Mouse (Mus musculus) CH12.LX (cell line): ENCODE data around the gene G6pc. TPM values are rescaled to one million over a fixed set of nuclear protein-coding genes. Genes with fewer than 3 reads are reported as not detected.

Experiments used
- DNase-seq: peaks from one replicate; pipeline ENCODE4 v3.0.0-alpha.2; 2013; ENCODE audit errors: extremely low read depth
- H3K27ac ChIP-seq: 2 replicates; pipeline ENCODE4 v1.5.1; 2012; ENCODE audit warnings: low read depth, mild to moderate bottlenecking, control low read depth, moderate library complexity; ENCODE audit not compliant: insufficient read depth
- H3K27me3 ChIP-seq: replicated peaks from 2 replicates; pipeline ENCODE3; 2012; ENCODE audit warnings: inconsistent platforms
- H3K36me3 ChIP-seq, 2 experiments: replicated peaks in 1 of 2; 2 replicates each; pipeline versions ENCODE3 to v1.6.1; 2012; ENCODE audit warnings: inconsistent platforms in 1 of 2, low read length in 1 of 2, mild to moderate bottlenecking in 1 of 2, mixed read lengths in 1 of 2, moderate library complexity in 1 of 2; ENCODE audit not compliant: control insufficient read depth in 1 of 2, insufficient read depth in 1 of 2
- H3K4me1 ChIP-seq, 2 experiments: 2 replicates each; pipeline ENCODE4 v1.6.1; 2012; ENCODE audit warnings: inconsistent platforms in 1 of 2, moderate library complexity in 1 of 2; ENCODE audit not compliant: insufficient read depth in 2 of 2, control insufficient read depth in 1 of 2
- H3K4me2 ChIP-seq: 2 replicates; pipeline ENCODE4 v1.6.1; 2012; ENCODE audit warnings: low read depth, mild to moderate bottlenecking, control low read depth; ENCODE audit not compliant: poor library complexity, insufficient read depth, severe bottlenecking
- H3K4me3 ChIP-seq, 3 experiments: fragments of 150-350 bp in 1 of 3; sonication (generic) in 1 of 3; replicated peaks in 1 of 3; 2 replicates each; pipeline versions ENCODE3 to v1.5.1; 2011 to 2012; ENCODE audit warnings: low read depth in 2 of 3, low read length in 2 of 3, mild to moderate bottlenecking in 2 of 3, moderate library complexity in 2 of 3, control low read depth in 1 of 3, improper control_type of control experiment in 1 of 3, inconsistent platforms in 1 of 3, mixed read lengths in 1 of 3; ENCODE audit not compliant: poor library complexity in 1 of 3
- H3K79me2 ChIP-seq: replicated peaks from 2 replicates; pipeline ENCODE4 v1.6.1; 2012; ENCODE audit warnings: mild to moderate bottlenecking, moderate library complexity; ENCODE audit not compliant: control insufficient read depth, poor library complexity, insufficient read depth, severe bottlenecking; ENCODE audit errors: extremely low read depth
- H3K9ac ChIP-seq: 2 replicates; pipeline ENCODE4 v1.6.1; 2012; ENCODE audit warnings: low read depth, mild to moderate bottlenecking, control low read depth, moderate library complexity; ENCODE audit not compliant: insufficient read depth
- H3K9me3 ChIP-seq: replicated peaks from 2 replicates; pipeline ENCODE3; 2012; ENCODE audit warnings: low read length, inconsistent platforms, mixed read lengths
- CTCF ChIP-seq, 2 experiments: IDR thresholded peaks in 1 of 2; conservative IDR thresholded peaks in 1 of 2; 2 replicates each; pipeline ENCODE4 v1.5.1; 2011 to 2012; ENCODE audit warnings: low read depth in 2 of 2, low read length in 2 of 2, improper control_type of control experiment in 1 of 2, inconsistent platforms in 1 of 2, mild to moderate bottlenecking in 1 of 2, moderate library complexity in 1 of 2
- IRF4 ChIP-seq: IDR thresholded peaks from 2 replicates; pipeline ENCODE4 v1.6.1; 2014; ENCODE audit warnings: low read depth, mild to moderate bottlenecking, inconsistent platforms, low read length, improper control_type of control experiment
- MAZ ChIP-seq: IDR thresholded peaks from 2 replicates; pipeline ENCODE4 v1.6.1; 2012; ENCODE audit warnings: low read depth, mild to moderate bottlenecking, inconsistent platforms, low read length, improper control_type of control experiment, moderate library complexity
- MXI1 ChIP-seq: IDR thresholded peaks from 2 replicates; pipeline ENCODE4 v1.6.1; 2011; ENCODE audit warnings: mild to moderate bottlenecking, low read depth, low read length, improper control_type of control experiment
- NELFE ChIP-seq: IDR thresholded peaks from 2 replicates; pipeline ENCODE4 v1.6.1; 2011; ENCODE audit warnings: low read depth, low read length, improper control_type of control experiment
- POLR2A ChIP-seq: IDR thresholded peaks from 2 replicates; pipeline ENCODE4 v1.6.1; 2011; ENCODE audit warnings: low read depth, mild to moderate bottlenecking, improper control_type of control experiment, low read length
- POLR2AphosphoS2 ChIP-seq: IDR thresholded peaks from 2 replicates; pipeline ENCODE4 v1.6.1; 2011; ENCODE audit warnings: low read depth, low read length, improper control_type of control experiment
- RCOR1 ChIP-seq: conservative IDR thresholded peaks from 2 replicates; pipeline ENCODE4 v1.6.1; 2012; ENCODE audit warnings: low read depth, mild to moderate bottlenecking, inconsistent platforms, low read length, improper control_type of control experiment
- SMC3 ChIP-seq: IDR thresholded peaks from 2 replicates; pipeline ENCODE4 v1.6.1; 2011; ENCODE audit warnings: low read depth, low read length, improper control_type of control experiment
- USF1 ChIP-seq: IDR thresholded peaks from 2 replicates; pipeline ENCODE4 v1.6.1; 2014; ENCODE audit warnings: low read depth, mild to moderate bottlenecking, inconsistent platforms, low read length, improper control_type of control experiment
- ZC3H11A ChIP-seq: IDR thresholded peaks from 2 replicates; pipeline ENCODE4 v1.6.1; 2012; ENCODE audit warnings: low read depth, mild to moderate bottlenecking, inconsistent platforms, low read length, improper control_type of control experiment
- ZKSCAN1 ChIP-seq: IDR thresholded peaks from 2 replicates; pipeline ENCODE4 v1.6.1; 2012; ENCODE audit warnings: low read depth, inconsistent platforms, low read length, improper control_type of control experiment, borderline replicate concordance
- ZMIZ1 ChIP-seq: IDR thresholded peaks from 2 replicates; pipeline ENCODE4 v1.6.1; 2012; ENCODE audit warnings: low read depth, mild to moderate bottlenecking, inconsistent platforms, low read length, improper control_type of control experiment
- ZNF384 ChIP-seq: IDR thresholded peaks from 2 replicates; pipeline ENCODE4 v1.6.1; 2012; ENCODE audit warnings: low read depth, low read length, improper control_type of control experiment, inconsistent platforms
- dilution Hi-C: fragments of 300-500 bp; cut with MboI; formaldehyde crosslinking; loops from 2 replicates; pipeline ENCODE4 v1.14.3; 2020; ENCODE audit warnings: low sequenced_read_pairs; ENCODE audit not compliant: extremely low pct_unique_long_range_greater_than_20kb, extremely low pct_ligation_motif_present
- in situ Hi-C: fragments of 300-500 bp; cut with MboI; formaldehyde crosslinking; loops from 3 replicates; pipeline ENCODE4 v1.14.3; 2019; ENCODE audit warnings: low sequenced_read_pairs, low pct_ligation_motif_present, low pct_unique_long_range_greater_than_20kb, mixed read lengths
- polyA plus RNA-seq: library from polyadenylated mRNA; unstranded; fragments of >175 nt; gene quantifications from 2 replicates; pipeline ENCODE4 v1.2.1, GENCODE M21; 2012; ENCODE audit warnings: low read depth; ENCODE audit not compliant: insufficient read length
- total RNA-seq, 2 experiments: library from RNA; depleted of rRNA; stranded (reverse); fragments of 300-350 nt in 1 of 2; fragments of >200 nt in 1 of 2; gene quantifications; 2 replicates each; pipeline ENCODE4 v1.2.3; 2012 to 2014

Gene G6pc
- total and polyA plus RNA-seq, 3 experiments: 0.08 TPM; not detected in 2

DNA sequence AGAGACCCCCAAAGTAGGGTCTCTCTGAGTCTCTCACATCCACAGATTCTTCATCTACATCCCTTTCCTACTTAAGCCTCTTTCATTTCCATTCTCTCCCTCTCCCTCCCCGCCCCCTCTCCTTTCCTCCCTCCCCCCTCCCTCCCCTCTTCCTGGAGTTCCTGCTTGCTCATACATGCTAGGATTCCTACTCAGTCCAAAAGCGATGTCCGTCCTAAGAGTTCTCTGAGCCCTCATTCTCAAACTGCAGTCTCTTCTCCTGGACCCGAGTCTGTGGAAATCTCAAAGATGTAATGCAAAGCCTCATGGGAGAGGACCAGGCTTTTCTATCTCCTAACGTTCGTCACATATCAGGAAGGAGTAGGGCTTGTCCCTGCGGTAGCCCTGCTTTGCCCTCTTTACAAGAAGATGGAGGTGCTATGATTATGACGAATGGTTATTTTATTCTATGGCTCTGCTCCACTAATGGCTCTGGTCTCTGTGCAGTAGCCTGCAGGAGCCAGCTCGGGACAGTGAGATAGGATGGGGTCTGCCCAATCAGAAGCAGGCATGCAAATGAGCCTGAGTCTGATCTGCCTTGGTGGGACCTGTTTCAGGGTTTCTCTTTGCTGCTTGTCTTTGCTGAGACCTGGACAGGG lies 29.1 kb upstream of the G6pc start:
- Histone ChIP-seq H3K36me3 (peaks cover 0 to 17% of the 10 kb centered on the region in 2 experiments), H3K79me2 (no peaks in the 10 kb centered on the region), H3K4me3 (no peak overlapping the region), H3K9ac (no peak overlapping the region), H3K27me3 (no peaks in the 10 kb centered on the region), H3K9me3 (no peaks in the 10 kb centered on the region), H3K27ac (no peak overlapping the region), H3K4me2 (0 out of 2 replicates have a peak overlapping the region, but pooled peaks have one; percentile 14), H3K4me1 (peaks cover 3 to 18% of the 10 kb centered on the region in 2 experiments; a peak in 2 of 4 replicates)
- in situ Hi-C loops: loop anchor here (10.0 kb wide), 1 partner anchor 57 kb away; no protein-coding TSS in a partner anchor
- peak; percentile 41 for DNase-seq
- TF ChIP-seq RCOR1: no peak
- TF ChIP-seq POLR2AphosphoS2: no peak
- TF ChIP-seq NELFE: no peak
- dilution Hi-C loops: no loop called here

DNA sequence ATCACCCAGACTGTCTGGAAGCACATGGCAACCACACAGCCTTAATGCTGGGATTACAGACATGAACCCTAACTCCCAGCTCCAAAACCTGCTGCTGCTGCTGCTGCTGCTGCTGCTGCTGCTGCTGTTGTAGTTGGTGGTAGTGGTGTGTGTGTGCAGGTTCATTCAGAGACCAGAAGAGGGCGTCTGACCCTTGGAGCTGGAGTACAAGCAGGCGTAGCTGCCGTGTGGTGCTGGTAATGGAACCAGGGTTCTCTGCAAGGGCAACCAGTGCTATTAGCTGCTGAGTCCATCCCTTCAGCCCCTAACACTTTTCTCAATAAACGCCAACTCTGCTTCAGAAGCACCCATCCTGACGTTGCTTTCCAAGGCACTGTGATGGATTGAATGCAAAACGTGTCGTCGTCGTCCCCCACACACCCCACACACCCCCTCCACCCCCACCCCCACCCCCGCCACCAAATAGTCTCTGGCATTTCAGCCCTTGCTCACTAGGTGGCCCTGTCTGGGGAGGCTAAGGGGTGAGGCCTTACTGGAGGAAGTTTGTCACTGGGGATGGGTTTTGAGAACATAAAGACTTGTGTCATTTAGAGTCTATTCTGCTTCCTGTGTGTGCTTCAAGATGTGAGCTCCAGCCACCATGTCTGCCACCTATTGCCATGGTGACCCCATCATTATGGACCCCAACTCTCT lies 20.1 kb upstream of the G6pc start:
- H3K27ac ChIP-seq: no peak overlapping the region
- no peak for DNase-seq
- TF ChIP-seq SMC3 (no peak), CTCF (conservative IDR thresholded peaks at IDR 0.05 in 1 of 2, IDR thresholded peaks at IDR 0.05 in 1 of 2; ENCODE audit: low read depth in 2 of 2, low read length in 2 of 2) (peak in 1 of 2 experiments; percentile 27; a peak in 2 of 4 replicates), MXI1 (no peak)
- TF ChIP-seq, all 38 proteins: peak for 1
- no peak overlapping the region for H3K4me3 ChIP-seq
- peaks cover 10% of the 10 kb centered on the region for H3K9me3 ChIP-seq
- no peaks in the 10 kb centered on the region for H3K36me3 ChIP-seq
- no peaks in the 10 kb centered on the region for H3K79me2 ChIP-seq
- no peak overlapping the region for H3K9ac ChIP-seq
- H3K4me1 ChIP-seq: peaks cover 7 to 8% of the 10 kb centered on the region in 2 experiments
- peaks cover 6% of the 10 kb centered on the region for H3K27me3 ChIP-seq
- dilution Hi-C loops (no loop called here), in situ Hi-C loops (no loop called here)
- no peak overlapping the region for H3K4me2 ChIP-seq

DNA sequence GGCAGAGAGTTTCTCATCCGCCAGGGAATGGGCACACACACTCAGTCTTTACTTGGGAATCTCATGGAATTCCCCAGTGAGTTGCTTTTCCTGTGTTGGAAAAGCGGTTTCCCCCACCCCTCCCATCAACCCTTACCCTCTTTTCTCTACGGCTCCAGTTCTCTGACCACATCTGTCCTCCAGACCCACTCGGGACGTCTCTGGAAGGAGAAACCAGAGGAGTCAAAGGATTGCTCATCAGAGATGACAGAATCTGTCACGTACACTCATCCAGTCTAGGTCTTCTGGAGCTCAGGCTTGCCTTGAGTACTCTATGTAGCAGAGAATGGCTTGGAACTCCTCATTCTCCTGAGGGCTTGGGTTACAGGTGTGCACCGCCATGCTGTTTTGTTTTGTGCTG lies 18.6 kb upstream of the G6pc start:
- Histone ChIP-seq H3K9ac (no peak overlapping the region), H3K9me3 (peaks cover 10% of the 10 kb centered on the region), H3K4me2 (no peak overlapping the region), H3K4me1 (peaks cover 7 to 8% of the 10 kb centered on the region in 2 experiments), H3K4me3 (no peak overlapping the region), H3K36me3 (no peaks in the 10 kb centered on the region), H3K27me3 (peaks cover 6% of the 10 kb centered on the region), H3K79me2 (no peaks in the 10 kb centered on the region), H3K27ac (no peak overlapping the region)
- dilution Hi-C loops: no loop called here
- no peak for TF ChIP-seq ZMIZ1
- no peak for TF ChIP-seq ZKSCAN1
- TF ChIP-seq CTCF (conservative IDR thresholded peaks at IDR 0.05 in 1 of 2, IDR thresholded peaks at IDR 0.05 in 1 of 2; ENCODE audit: low read depth in 2 of 2, low read length in 2 of 2): no peak
- TF ChIP-seq MXI1: no peak
- no peak for TF ChIP-seq USF1
- TF ChIP-seq IRF4: no peak
- TF ChIP-seq ZC3H11A: no peak
- no peak for TF ChIP-seq POLR2A
- no peak for TF ChIP-seq ZNF384
- TF ChIP-seq MAZ: no peak
- in situ Hi-C loops: no loop called here
- no peak for DNase-seq
